Mouse (Mus musculus) spleen, adult 2 months (tissue): ENCODE results near the gene Phc3. TPM values are rescaled to one million over a fixed set of nuclear protein-coding genes. Genes with fewer than 3 reads are reported as not detected.

Experiments used
- DNase-seq, 2 experiments: peaks; one replicate each; pipeline versions ENCODE4 v3.0.0 to v3.0.0-alpha.2; 2012 to 2021; ENCODE audit warnings: low spot score in 2 of 2, low read depth in 1 of 2
- H3K27ac ChIP-seq: fragments of 200-500 bp; 2 replicates; pipeline ENCODE4 v1.5.1; 2012; ENCODE audit warnings: low read length, inconsistent platforms; ENCODE audit not compliant: insufficient read depth
- H3K27me3 ChIP-seq: fragments of 200-500 bp; 2 replicates; pipeline ENCODE4 v1.6.1; 2012; ENCODE audit warnings: mild to moderate bottlenecking, moderate library complexity, low read length, inconsistent platforms; ENCODE audit not compliant: control insufficient read depth, insufficient read depth
- H3K36me3 ChIP-seq: fragments of 200-500 bp; 2 replicates; pipeline ENCODE4 v1.6.1; 2012; ENCODE audit warnings: mild to moderate bottlenecking, low read length, inconsistent platforms; ENCODE audit not compliant: control insufficient read depth, insufficient read depth
- H3K4me1 ChIP-seq: fragments of 200-500 bp; 2 replicates; pipeline ENCODE4 v1.6.1; 2011; ENCODE audit warnings: inconsistent platforms; ENCODE audit not compliant: control insufficient read depth, insufficient read depth, insufficient read length
- H3K4me3 ChIP-seq: fragments of 200-500 bp; 2 replicates; pipeline ENCODE4 v1.5.1; 2011; ENCODE audit warnings: mild to moderate bottlenecking, inconsistent platforms; ENCODE audit not compliant: insufficient read depth, insufficient read length; ENCODE audit errors: extremely low read depth
- CTCF ChIP-seq: fragments of 200-500 bp; IDR thresholded peaks from 2 replicates; pipeline ENCODE4 v1.5.1; 2011; ENCODE audit warnings: mild to moderate bottlenecking, inconsistent platforms; ENCODE audit not compliant: insufficient read depth, insufficient read length, insufficient replicate concordance; ENCODE audit errors: extremely low read depth
- POLR2A ChIP-seq: fragments of 200-500 bp; IDR thresholded peaks from 2 replicates; pipeline ENCODE4 v1.6.1; 2011; ENCODE audit warnings: low read depth, low read length, inconsistent platforms
- WGBS: fragments of 180-500 bp; shearing (Covaris S2); methylation state at CpG from one replicate; pipeline ENCODE4 v1.1.7; 2018; 5-methylcytosine and 5-hydroxymethylcytosine counted together
- polyA plus RNA-seq: library from polyadenylated mRNA; depleted of rRNA; stranded (reverse); fragments of >200 nt; gene quantifications from 2 replicates; pipeline ENCODE4 v1.2.3, GENCODE M21; 2012

Gene Phc3
- polyA plus RNA-seq, 1 experiment: 27.0 TPM

DNA sequence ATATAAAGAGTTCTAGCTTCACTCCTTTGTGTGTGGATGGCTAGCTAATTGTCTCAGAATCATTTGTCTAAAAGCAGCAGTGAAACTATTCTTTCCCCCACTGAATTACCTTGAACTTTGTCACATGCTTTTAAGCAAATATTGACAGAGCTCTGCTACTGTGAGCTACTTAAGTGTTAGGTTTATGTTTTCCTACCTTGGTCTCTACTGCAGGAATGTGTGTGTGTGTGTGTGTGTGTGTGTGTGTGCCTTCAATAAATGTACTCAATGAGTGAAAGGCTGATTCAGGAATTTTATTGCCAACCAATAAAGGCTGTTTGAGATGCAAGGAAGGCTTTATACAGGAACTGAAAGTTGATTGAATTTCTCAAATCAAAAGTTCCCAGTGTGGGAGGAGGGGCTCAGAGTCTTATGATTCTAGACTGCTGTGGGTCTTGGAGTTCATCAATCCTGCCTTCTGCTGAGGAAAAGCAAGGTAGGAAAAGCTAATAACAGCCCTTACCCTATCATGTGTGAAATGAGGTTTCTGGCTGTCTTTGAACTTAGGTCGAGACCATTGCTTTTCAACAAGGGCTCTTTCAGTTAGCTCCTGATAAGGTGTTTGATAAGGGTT, 7.9 kb upstream of the Phc3 start:
- no peaks in the 10 kb centered on the region for H3K27me3 ChIP-seq
- WGBS: 50% methylated on average over 1 of the region's 1 CpGs
- TF ChIP-seq CTCF (no peak), POLR2A (no peak)
- H3K36me3 ChIP-seq: no peaks in the 10 kb centered on the region
- no peak overlapping the region for H3K4me3 ChIP-seq
- no peak for DNase-seq
- H3K27ac ChIP-seq: no peak overlapping the region
- no peaks in the 10 kb centered on the region for H3K4me1 ChIP-seq

DNA sequence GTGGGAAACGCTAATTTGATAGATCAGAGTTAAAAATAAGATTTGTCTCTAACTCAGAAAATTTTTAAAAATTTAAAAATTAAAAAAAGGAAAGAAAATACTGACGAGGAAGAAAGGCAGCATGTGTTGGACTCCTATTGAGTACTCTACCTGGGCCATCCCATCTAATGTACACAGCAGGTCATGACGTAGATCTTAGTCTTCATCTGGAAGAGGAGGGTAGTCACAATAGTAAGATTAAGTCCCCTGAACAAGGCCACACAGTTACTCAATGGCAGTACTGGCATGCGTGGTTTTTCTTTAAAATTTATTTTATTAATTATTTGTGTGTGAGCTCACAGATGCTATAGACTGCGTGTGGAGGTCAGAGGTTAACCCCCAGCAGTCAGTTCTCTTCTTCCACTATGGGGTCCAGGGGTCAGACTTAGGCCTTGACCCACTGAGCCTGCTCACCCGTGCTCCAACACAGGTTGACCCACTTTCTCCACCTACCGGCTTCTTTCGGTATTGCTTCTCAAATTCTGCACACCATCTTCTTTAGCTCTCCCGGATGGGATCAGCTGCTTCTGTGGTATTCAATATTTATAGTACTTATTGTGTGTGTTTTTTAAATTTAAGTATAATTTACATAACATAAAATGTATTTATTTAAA, 6.0 kb upstream of the Phc3 start:
- WGBS: 40% methylated on average over 9 of the region's 9 CpGs
- no peak overlapping the region for H3K27ac ChIP-seq
- peak; percentile 58; the same call in 1 of the 2 replicates for TF ChIP-seq CTCF
- TF ChIP-seq POLR2A: no peak
- peak in 1 of 2 experiments; percentile 64 for DNase-seq
- H3K36me3 ChIP-seq: no peaks in the 10 kb centered on the region
- H3K4me3 ChIP-seq: no peak overlapping the region
- no peaks in the 10 kb centered on the region for H3K4me1 ChIP-seq
- no peaks in the 10 kb centered on the region for H3K27me3 ChIP-seq

DNA sequence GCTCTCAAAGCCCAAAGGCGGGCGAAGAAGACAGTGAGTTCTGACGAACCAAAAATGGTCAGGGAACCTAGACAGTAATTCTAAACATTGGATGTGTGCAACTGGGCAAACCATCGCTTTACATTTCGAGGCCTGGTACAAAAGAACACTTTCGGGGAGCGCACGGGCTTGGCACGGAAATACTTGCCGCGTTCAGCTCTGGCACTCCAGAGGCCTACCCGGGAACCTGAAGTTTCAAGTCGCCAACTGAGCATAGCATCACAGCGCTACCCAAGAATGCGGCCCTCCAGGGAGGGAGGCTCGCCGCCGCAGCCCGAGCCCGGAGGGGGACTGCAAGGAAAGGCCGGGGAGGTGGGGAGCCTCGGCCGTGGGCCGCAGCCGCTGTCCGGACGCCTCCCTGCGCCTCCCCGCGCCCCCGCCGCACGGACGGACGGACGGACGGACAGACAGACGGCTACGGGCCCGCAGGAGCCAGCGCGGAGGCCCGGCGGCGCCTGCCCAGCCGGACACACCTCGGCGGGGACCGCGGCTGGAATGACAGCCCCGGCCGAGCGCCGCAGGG, 603 bp downstream of the Phc3 start:
- H3K27me3 ChIP-seq: no peaks in the 10 kb centered on the region
- peak overlapping the region; percentile 89 for H3K27ac ChIP-seq
- H3K36me3 ChIP-seq: peaks cover 5% of the 10 kb centered on the region
- H3K4me1 ChIP-seq: peaks cover 4% of the 10 kb centered on the region
- peak; percentile 11 to 36 for DNase-seq
- WGBS: 1% methylated on average over 41 of the region's 54 CpGs
- no peak for TF ChIP-seq POLR2A
- no peak for TF ChIP-seq CTCF
- H3K4me3 ChIP-seq: peak overlapping the region; percentile 99

DNA sequence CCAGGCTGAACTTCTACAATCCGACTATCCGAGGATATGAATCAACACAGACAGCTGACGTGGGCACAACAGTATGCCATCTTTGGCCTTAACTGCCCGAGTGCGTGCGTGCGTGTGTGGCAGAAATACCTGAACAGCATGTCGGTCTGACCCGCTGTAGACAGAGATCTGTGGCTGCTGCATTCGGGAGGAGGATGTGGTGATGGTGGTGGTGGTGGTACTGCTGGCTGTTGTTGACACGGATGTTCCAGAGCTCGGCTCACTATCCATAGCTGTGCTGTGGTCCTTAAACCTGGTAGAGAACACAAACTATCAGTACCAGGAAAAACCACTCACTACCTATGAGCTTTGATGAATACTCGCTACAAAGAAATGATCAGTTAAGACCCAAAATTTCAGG, 3.6 kb downstream of the Phc3 start:
- 84% methylated on average over 13 of the region's 13 CpGs for WGBS
- Histone ChIP-seq H3K4me1 (peaks cover 4% of the 10 kb centered on the region), H3K27me3 (no peaks in the 10 kb centered on the region), H3K27ac (no peak overlapping the region), H3K36me3 (peaks cover 14% of the 10 kb centered on the region), H3K4me3 (no peak overlapping the region)
- TF ChIP-seq POLR2A (no peak), CTCF (no peak)
- no peak for DNase-seq

DNA sequence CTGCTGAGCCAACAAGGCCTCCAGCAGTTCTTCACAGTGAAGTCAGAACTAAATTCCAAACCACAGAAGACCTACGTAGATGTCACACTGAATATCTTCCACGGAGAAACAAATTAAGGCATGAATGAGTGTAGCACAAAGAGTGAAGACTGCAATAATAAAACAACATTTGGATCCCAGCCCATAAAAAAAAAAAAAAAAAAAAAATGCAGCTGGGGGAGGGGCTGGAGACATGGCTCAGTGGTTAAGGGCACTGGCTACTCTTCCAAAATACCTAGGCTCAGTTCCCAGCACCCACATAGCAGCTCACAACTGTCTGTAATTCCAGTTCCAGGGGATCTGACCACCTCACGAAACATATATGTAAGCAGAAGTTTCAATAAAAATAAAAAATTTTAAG, 5.0 kb downstream of the Phc3 start:
- peaks cover 23% of the 10 kb centered on the region for H3K36me3 ChIP-seq

DNA sequence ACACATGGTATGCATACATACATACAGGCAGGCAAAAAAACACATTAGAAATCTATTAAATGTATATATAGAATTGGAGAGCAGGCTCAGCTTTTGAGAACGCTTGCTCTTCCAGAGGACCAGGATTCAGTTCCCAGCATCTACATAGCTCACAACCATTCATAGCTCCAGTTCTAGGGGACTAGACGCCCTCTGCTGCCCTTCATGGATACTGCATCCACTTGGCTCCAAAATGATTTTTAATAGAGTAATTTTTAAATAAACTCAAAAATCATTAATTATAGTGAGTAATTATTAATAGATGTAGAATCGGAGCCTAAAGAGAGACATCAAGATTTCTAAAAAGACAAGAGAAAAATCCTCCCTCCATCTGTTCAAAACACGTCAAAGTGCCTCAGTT, 6.1 kb downstream of the Phc3 start:
- H3K36me3 ChIP-seq: peaks cover 26% of the 10 kb centered on the region
- DNase-seq: no peak
- peaks cover under 1% of the 10 kb centered on the region; the same call in 1 of the 2 replicates for H3K4me1 ChIP-seq
- no peak overlapping the region for H3K27ac ChIP-seq
- no peaks in the 10 kb centered on the region for H3K27me3 ChIP-seq
- TF ChIP-seq CTCF (no peak), POLR2A (no peak)
- 98% methylated on average over 4 of the region's 4 CpGs for WGBS
- H3K4me3 ChIP-seq: no peak overlapping the region

More for the DNA sequence above, 5.0 kb downstream of the Phc3 start:
- no peaks in the 10 kb centered on the region for H3K27me3 ChIP-seq
- peaks cover 4% of the 10 kb centered on the region; the same call in 1 of the 2 replicates for H3K4me1 ChIP-seq
- TF ChIP-seq POLR2A: no peak
- no peak overlapping the region for H3K4me3 ChIP-seq
- WGBS: 86% methylated on average over 3 of the region's 3 CpGs
- H3K27ac ChIP-seq: no peak overlapping the region
- no peak for DNase-seq
